Mouse (Mus musculus) kidney, embryonic 16.5 days (tissue): ENCODE data around the gene Nrap. TPM values are rescaled to one million over a fixed set of nuclear protein-coding genes. Genes with fewer than 3 reads are reported as not detected.

Source experiments
- ATAC-seq: fragments of 200-750 bp; cut with Nextera tagmentation; 2 replicates; pipeline ENCODE4 v1.8.0; 2017; ENCODE audit warnings: moderate TSS enrichment; ENCODE audit not compliant: low FRiP score, low TSS enrichment
- H3K27ac ChIP-seq: fragments of 300-500 bp; sonication (generic); 2 replicates; pipeline ENCODE4 v1.5.1; 2014; ENCODE audit warnings: low read length
- H3K27me3 ChIP-seq: fragments of 300-500 bp; sonication (generic); 2 replicates; pipeline ENCODE4 v1.6.1; 2014; ENCODE audit warnings: low read length, control low read depth, mixed read lengths; ENCODE audit not compliant: insufficient read depth
- H3K36me3 ChIP-seq: fragments of 300-500 bp; sonication (generic); 2 replicates; pipeline ENCODE4 v1.6.1; 2014; ENCODE audit warnings: low read length, control low read depth, mixed read lengths; ENCODE audit not compliant: insufficient read depth
- H3K4me1 ChIP-seq: fragments of 300-500 bp; sonication (generic); 2 replicates; pipeline ENCODE4 v1.6.1; 2014; ENCODE audit warnings: low read length, control low read depth, mixed read lengths; ENCODE audit not compliant: insufficient read depth
- H3K4me2 ChIP-seq: fragments of 300-500 bp; sonication (generic); replicated peaks from 2 replicates; pipeline ENCODE4 v1.6.1; 2014; ENCODE audit warnings: low read depth, low read length
- H3K4me3 ChIP-seq: fragments of 300-500 bp; sonication (generic); 2 replicates; pipeline ENCODE4 v1.5.1; 2014; ENCODE audit warnings: mild to moderate bottlenecking, low read length
- H3K9ac ChIP-seq: fragments of 300-500 bp; sonication (generic); replicated peaks from 2 replicates; pipeline ENCODE4 v1.6.1; 2014; ENCODE audit warnings: low read length
- H3K9me3 ChIP-seq: fragments of 300-500 bp; sonication (generic); 2 replicates; pipeline ENCODE4 v1.6.1; 2016; ENCODE audit warnings: low read length, control low read depth
- WGBS: fragments of 180-500 bp; shearing (Covaris S2); extraction: QIAGEN DNeasy Blood & Tissue Kit; methylation state at CpG from one replicate; pipeline ENCODE4 v1.1.7; 2014; 5-methylcytosine and 5-hydroxymethylcytosine counted together
- polyA plus RNA-seq: library from polyadenylated mRNA; unstranded; fragments of >200 nt; fragmentation: Nextera tagmentation; extraction: Ambion mirVana; gene quantifications from 2 replicates; pipeline ENCODE4 v1.2.1, GENCODE M21; 2015

Nrap gene
- polyA plus RNA-seq, 1 experiment from 2014 or later = 0.37 TPM

- Histone ChIP-seq H3K27ac (no peak overlapping the region), H3K36me3 (no peaks in the 10 kb centered on the region), H3K9ac (no peak overlapping the region), H3K27me3 (no peaks in the 10 kb centered on the region), H3K4me2 (no peak overlapping the region), H3K4me3 (no peak overlapping the region), H3K4me1 (no peaks in the 10 kb centered on the region), H3K9me3 (no peaks in the 10 kb centered on the region)
- WGBS = 81% methylated on average over 4 of the region's 4 CpGs
- no peak for ATAC-seq
These were observed 2.0 kb downstream of the Nrap start for GRCm38 (mm10) chr19:56387726-56388302.

GRCm38 (mm10) chr19:56386095-56386494 lies 3.7 kb downstream of the Nrap start:
- Histone ChIP-seq H3K27me3 (no peaks in the 10 kb centered on the region), H3K27ac (no peak overlapping the region), H3K9ac (no peak overlapping the region), H3K4me1 (no peaks in the 10 kb centered on the region), H3K9me3 (no peaks in the 10 kb centered on the region), H3K4me3 (no peak overlapping the region), H3K36me3 (no peaks in the 10 kb centered on the region), H3K4me2 (no peak overlapping the region)
- ATAC-seq = no peak
- 91% methylated on average over 10 of the region's 10 CpGs for WGBS

GRCm38 (mm10) chr19:56385546-56385945 lies 4.3 kb downstream of the Nrap start:
- Histone ChIP-seq H3K9ac (no peak overlapping the region), H3K27me3 (no peaks in the 10 kb centered on the region), H3K36me3 (no peaks in the 10 kb centered on the region), H3K4me1 (no peaks in the 10 kb centered on the region), H3K9me3 (no peaks in the 10 kb centered on the region), H3K4me2 (no peak overlapping the region), H3K27ac (no peak overlapping the region), H3K4me3 (no peak overlapping the region)
- WGBS = 83% methylated on average over 5 of the region's 5 CpGs
- no peak for ATAC-seq

GRCm38 (mm10) chr19:56381407-56381806 lies 8.4 kb downstream of the Nrap start:
- Histone ChIP-seq H3K9ac (no peak overlapping the region), H3K4me2 (no peak overlapping the region), H3K4me1 (no peaks in the 10 kb centered on the region), H3K36me3 (no peaks in the 10 kb centered on the region), H3K27ac (no peak overlapping the region), H3K4me3 (no peak overlapping the region), H3K9me3 (no peaks in the 10 kb centered on the region), H3K27me3 (no peaks in the 10 kb centered on the region)
- no peak for ATAC-seq
- 90% methylated on average over 10 of the region's 10 CpGs for WGBS

- H3K4me1 ChIP-seq = no peaks in the 10 kb centered on the region
- H3K4me3 ChIP-seq = no peak overlapping the region
- no peak overlapping the region for H3K4me2 ChIP-seq
- no peaks in the 10 kb centered on the region for H3K9me3 ChIP-seq
- H3K9ac ChIP-seq = no peak overlapping the region
- no peaks in the 10 kb centered on the region for H3K36me3 ChIP-seq
- no peak for ATAC-seq
- no peaks in the 10 kb centered on the region for H3K27me3 ChIP-seq
- no peak overlapping the region for H3K27ac ChIP-seq
- whole genome bisulfite sequencing = 80% methylated on average over 7 of the region's 7 CpGs
These were observed 9.5 kb downstream of the Nrap start for GRCm38 (mm10) chr19:56380341-56380740.

- Histone ChIP-seq H3K27ac (no peak overlapping the region), H3K4me2 (no peak overlapping the region), H3K27me3 (no peaks in the 10 kb centered on the region), H3K36me3 (no peaks in the 10 kb centered on the region), H3K4me3 (no peak overlapping the region), H3K9ac (no peak overlapping the region), H3K9me3 (no peaks in the 10 kb centered on the region), H3K4me1 (no peaks in the 10 kb centered on the region)
- no peak for ATAC-seq
- WGBS = 78% methylated on average over 13 of the region's 13 CpGs
These were observed 11.2 kb downstream of the Nrap start for GRCm38 (mm10) chr19:56378554-56379172.

DNA sequence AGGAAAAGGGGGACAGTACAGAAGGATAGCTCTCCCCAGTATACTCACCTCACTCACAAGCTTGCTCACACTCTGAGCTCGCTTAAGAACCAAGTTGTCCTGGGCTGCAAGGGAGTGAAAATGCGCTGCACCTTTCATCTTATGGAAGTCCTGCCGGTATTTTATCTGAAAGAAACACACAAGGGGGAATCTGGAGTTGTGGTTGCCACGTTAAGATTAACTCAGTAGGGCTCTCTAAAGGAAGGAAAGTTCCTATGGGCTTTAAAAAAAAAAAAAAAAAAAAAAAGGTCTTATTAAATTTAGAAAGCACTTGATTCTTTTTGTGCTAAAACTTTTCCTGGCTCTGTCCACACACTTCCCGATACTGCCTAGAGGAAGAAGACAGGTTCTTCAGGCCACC lies 11.8 kb downstream of the Nrap start:
- no peaks in the 10 kb centered on the region for H3K4me1 ChIP-seq
- no peak overlapping the region for H3K4me2 ChIP-seq
- no peaks in the 10 kb centered on the region for H3K36me3 ChIP-seq
- no peak for ATAC-seq
- H3K27ac ChIP-seq = no peak overlapping the region
- H3K9me3 ChIP-seq = no peaks in the 10 kb centered on the region
- WGBS = 80% methylated on average over 5 of the region's 5 CpGs
- no peak overlapping the region for H3K4me3 ChIP-seq
- no peak overlapping the region for H3K9ac ChIP-seq
- no peaks in the 10 kb centered on the region for H3K27me3 ChIP-seq

GRCm38 (mm10) chr19:56374011-56374410 lies 15.8 kb downstream of the Nrap start:
- 0 out of 2 replicates have a peak, but pooled peaks have one; percentile 42 for ATAC-seq
- Histone ChIP-seq H3K4me2 (no peak overlapping the region), H3K4me1 (no peaks in the 10 kb centered on the region), H3K27me3 (no peaks in the 10 kb centered on the region), H3K27ac (no peak overlapping the region), H3K9me3 (no peaks in the 10 kb centered on the region), H3K9ac (no peak overlapping the region), H3K4me3 (no peak overlapping the region), H3K36me3 (no peaks in the 10 kb centered on the region)
- WGBS = 47% methylated on average over 10 of the region's 10 CpGs

DNA sequence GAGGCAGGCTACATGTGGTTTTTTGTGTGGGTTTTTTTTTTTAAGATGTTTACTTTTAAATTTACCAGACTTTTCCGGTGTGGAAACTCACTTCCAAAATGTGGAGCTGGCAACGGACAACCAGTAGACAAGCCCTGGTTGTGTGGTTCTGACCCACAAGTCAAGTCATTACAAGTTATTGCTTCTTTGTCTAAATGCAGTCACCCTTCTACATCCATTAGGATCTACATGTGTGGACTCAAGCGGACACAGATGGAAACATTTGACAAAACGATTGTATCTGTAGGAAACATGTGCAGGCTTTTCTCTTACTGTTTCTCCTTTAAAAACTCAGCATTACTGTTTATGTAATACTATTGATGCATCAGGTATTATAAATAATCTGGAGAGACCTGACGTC lies 16.6 kb downstream of the Nrap start:
- Histone ChIP-seq H3K9ac (no peak overlapping the region), H3K9me3 (no peaks in the 10 kb centered on the region), H3K27me3 (no peaks in the 10 kb centered on the region), H3K27ac (no peak overlapping the region), H3K4me1 (no peaks in the 10 kb centered on the region), H3K4me3 (no peak overlapping the region), H3K4me2 (no peak overlapping the region), H3K36me3 (no peaks in the 10 kb centered on the region)
- no peak for ATAC-seq
- WGBS = 96% methylated on average over 5 of the region's 5 CpGs

DNA sequence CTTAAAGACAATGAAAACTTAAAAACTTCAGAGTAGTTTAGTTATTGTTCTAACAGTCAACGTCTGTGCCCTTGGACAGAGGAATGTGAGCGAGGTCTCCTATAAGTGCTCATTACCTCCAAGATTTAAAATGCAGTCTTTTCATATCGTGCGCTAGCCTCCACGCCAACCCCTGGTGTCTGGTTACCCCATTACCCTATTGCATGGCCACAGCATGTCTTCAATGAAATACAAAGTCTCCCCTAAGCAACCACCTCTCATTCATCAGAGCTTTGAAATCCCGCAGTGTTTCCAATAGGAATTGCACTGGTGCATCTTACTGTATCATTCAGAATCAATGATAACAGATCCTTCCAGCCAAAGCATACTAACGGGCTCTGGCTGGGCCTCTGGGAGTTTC lies 17.6 kb downstream of the Nrap start:
- Histone ChIP-seq H3K9me3 (no peaks in the 10 kb centered on the region), H3K9ac (no peak overlapping the region), H3K4me2 (no peak overlapping the region), H3K4me3 (no peak overlapping the region), H3K27me3 (no peaks in the 10 kb centered on the region), H3K36me3 (no peaks in the 10 kb centered on the region), H3K27ac (no peak overlapping the region), H3K4me1 (no peaks in the 10 kb centered on the region)
- ATAC-seq = no peak
- 74% methylated on average over 7 of the region's 7 CpGs for WGBS
